Mouse (Mus musculus): ENCODE data around the gene Cend1. TPM values are rescaled to one million over a fixed set of nuclear protein-coding genes. Genes with fewer than 3 reads are reported as not detected.
A peak's percentile ranks its signal among the peaks of the same experiment; 100 is the strongest.
"Not testable (repeated sequence)": the region's sequence is repeated elsewhere in the genome, so short reads cannot be mapped to it uniquely, and the experiment has no call there.

Gene Cend1
- polyA plus RNA-seq, 1 experiment from 2014 or later: 1.6 TPM

DNA sequence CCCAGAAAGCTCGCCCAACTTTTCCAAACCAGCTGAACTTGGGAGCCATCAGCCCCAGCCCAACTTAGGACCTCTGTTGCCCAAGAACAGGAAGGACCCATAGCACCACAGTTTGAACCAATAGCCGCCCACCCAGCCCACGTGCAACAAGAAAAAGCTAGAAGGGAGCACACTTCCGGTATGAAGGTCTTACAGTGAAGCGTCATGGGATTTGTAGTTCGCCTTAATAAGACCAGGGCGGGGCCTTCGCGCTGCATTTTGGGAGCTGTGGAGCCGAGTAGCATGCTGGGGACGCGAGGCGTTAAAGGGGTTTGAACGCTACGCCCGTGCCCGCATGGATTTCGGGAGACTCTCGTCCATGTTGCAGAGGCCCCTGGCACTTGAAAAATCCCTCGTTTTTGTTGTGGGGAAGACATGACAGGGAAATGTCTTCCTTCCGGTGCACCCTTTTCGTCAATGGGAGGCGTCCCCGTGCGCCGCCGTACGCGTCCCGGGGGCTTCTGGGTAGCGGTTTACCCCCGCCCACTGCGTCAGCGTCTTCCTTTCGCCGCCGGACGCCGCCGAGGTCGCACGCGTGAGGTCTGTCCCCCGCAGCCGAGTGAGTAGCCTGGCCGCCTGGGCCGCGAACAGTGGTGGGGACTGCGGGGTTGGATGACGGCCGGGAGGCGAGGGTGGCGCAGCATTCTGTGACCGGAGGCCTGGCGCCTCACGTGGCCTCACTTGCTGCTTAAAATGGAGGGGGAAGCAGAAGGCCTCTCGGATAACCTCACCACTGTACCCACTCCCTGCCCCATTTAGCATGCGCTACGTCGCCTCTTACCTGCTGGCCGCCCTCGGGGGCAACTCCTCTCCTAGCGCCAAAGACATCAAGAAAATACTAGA, 18.1 kb upstream of the Cend1 start, which contains the start of gene Rplp2:
Gene Rplp2, plus strand, starts transcription at position 261 of the 882 bp plus-strand sequence.
- H3K9ac ChIP-seq (ENCODE audit: low read length): peak within 1 kb of the TSS; percentile 95
- peaks cover 40% of the 10 kb centered on the region for H3K36me3 ChIP-seq (ENCODE audit: control insufficient read depth, insufficient read depth, low read length)
- H3K4me2 ChIP-seq (ENCODE audit: low read length): peak within 1 kb of the TSS; percentile 91
- peaks cover 20 to 21% of the 10 kb centered on the region in 2 experiments for H3K4me1 ChIP-seq (ENCODE audit: control insufficient read depth in 2 of 2, insufficient read depth in 2 of 2, low read length in 2 of 2)
- H3K9me3 ChIP-seq (ENCODE audit: control insufficient read depth, low read length): no peaks in the 10 kb centered on the region
- under 1% methylated on average over 63 of the region's 63 CpGs for WGBS
- H3K27me3 ChIP-seq (ENCODE audit: control insufficient read depth, insufficient read depth, low read length): no peaks in the 10 kb centered on the region
- ATAC-seq (ENCODE audit: insufficient number of reproducible peaks, insufficient read depth, low FRiP score, low read depth): peak; percentile 86
- peak within 1 kb of the TSS; percentile 87 to 92 for H3K4me3 ChIP-seq (ENCODE audit: control insufficient read depth in 1 of 2, insufficient read depth in 1 of 2, low read depth in 1 of 2, low read length in 2 of 2)
- H3K27ac ChIP-seq (replicated peaks in 1 of 2; ENCODE audit: control insufficient read depth in 1 of 2, insufficient read depth in 1 of 2, low read depth in 2 of 2, low read length in 2 of 2): peak within 1 kb of the TSS; percentile 85 to 90

DNA sequence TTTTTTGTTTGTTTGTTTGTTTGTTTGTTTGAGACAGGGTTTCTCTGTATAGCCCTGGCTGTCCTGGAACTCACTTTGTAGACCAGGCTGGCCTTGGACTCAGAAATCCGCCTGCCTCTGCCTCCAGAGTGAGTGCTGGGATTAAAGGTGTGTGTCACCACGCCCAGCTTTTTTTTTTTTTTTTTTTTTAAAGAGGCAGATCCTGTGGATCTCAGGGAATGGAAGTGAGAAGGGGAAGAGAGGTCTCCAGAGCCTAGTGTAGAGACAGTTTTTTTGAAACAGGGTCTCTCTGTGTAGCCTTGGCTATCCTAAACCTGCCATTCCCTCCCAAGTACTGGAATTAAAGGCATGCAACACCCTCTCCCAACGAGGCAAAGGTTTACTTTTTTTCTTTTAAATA, 17.1 kb upstream of the Cend1 start:
- peaks cover 21 to 23% of the 10 kb centered on the region in 2 experiments for H3K4me1 ChIP-seq (ENCODE audit: control insufficient read depth in 2 of 2, insufficient read depth in 2 of 2, low read length in 2 of 2)
- not testable (repeated sequence) for H3K4me3 ChIP-seq (ENCODE audit: control insufficient read depth in 1 of 2, insufficient read depth in 1 of 2, low read depth in 1 of 2, low read length in 2 of 2); H3K27ac ChIP-seq (replicated peaks in 1 of 2; ENCODE audit: control insufficient read depth in 1 of 2, insufficient read depth in 1 of 2, low read depth in 2 of 2, low read length in 2 of 2)

DNA sequence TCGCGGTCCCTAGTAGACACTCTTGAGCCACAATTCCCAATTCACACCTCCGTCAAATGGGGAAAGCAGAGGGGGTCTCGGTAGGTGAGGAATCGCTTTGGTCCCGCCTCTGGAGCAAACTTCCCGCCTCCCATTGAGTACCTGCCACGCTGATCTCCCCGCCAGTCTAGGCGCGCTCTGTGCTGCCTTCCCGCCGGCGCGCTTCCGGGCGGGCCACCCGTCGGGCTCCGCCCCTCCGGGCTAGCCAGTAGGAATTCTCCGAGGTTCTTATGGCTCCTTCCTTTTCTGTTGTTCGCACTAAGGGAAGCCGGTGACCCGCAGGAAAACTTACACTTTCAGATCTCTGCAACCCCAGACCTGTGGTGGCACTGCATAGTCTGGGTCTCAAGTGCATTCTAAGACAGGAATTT, 14.5 kb upstream of the Cend1 start, which contains the start of gene Pidd1:
Gene Pidd1, minus strand, starts transcription at position 198 of the 410 bp plus-strand sequence.
- WGBS: under 1% methylated on average over 25 of the region's 25 CpGs
- Histone ChIP-seq H3K36me3 (ENCODE audit: control insufficient read depth, insufficient read depth, low read length) (peaks cover 27% of the 10 kb centered on the region), H3K4me1 (ENCODE audit: control insufficient read depth in 2 of 2, insufficient read depth in 2 of 2, low read length in 2 of 2) (peaks cover 25 to 26% of the 10 kb centered on the region in 2 experiments), H3K27ac (replicated peaks in 1 of 2; ENCODE audit: control insufficient read depth in 1 of 2, insufficient read depth in 1 of 2, low read depth in 2 of 2, low read length in 2 of 2) (peak within 1 kb of the TSS; percentile 46 to 80), H3K27me3 (ENCODE audit: control insufficient read depth, insufficient read depth, low read length) (no peaks in the 10 kb centered on the region), H3K9me3 (ENCODE audit: control insufficient read depth, low read length) (no peaks in the 10 kb centered on the region), H3K9ac (ENCODE audit: low read length) (peak within 1 kb of the TSS; percentile 77), H3K4me3 (ENCODE audit: control insufficient read depth in 1 of 2, insufficient read depth in 1 of 2, low read depth in 1 of 2, low read length in 2 of 2) (peak within 1 kb of the TSS; percentile 50 to 68), H3K4me2 (ENCODE audit: low read length) (peak within 1 kb of the TSS; percentile 96)
- 0 out of 2 replicates have a peak, but pooled peaks have one; percentile 24 for ATAC-seq (ENCODE audit: insufficient number of reproducible peaks, insufficient read depth, low FRiP score, low read depth)

More for the DNA sequence above, 17.1 kb upstream of the Cend1 start:
- 79% methylated on average over 3 of the region's 3 CpGs for WGBS
- not testable (repeated sequence) for H3K9ac ChIP-seq (ENCODE audit: low read length); ATAC-seq (ENCODE audit: insufficient number of reproducible peaks, insufficient read depth, low FRiP score, low read depth); H3K9me3 ChIP-seq (ENCODE audit: control insufficient read depth, low read length); H3K27me3 ChIP-seq (ENCODE audit: control insufficient read depth, insufficient read depth, low read length)
- H3K4me2 ChIP-seq (ENCODE audit: low read length): peak overlapping the region; percentile 91
- H3K36me3 ChIP-seq (ENCODE audit: control insufficient read depth, insufficient read depth, low read length): peaks cover 33% of the 10 kb centered on the region

DNA sequence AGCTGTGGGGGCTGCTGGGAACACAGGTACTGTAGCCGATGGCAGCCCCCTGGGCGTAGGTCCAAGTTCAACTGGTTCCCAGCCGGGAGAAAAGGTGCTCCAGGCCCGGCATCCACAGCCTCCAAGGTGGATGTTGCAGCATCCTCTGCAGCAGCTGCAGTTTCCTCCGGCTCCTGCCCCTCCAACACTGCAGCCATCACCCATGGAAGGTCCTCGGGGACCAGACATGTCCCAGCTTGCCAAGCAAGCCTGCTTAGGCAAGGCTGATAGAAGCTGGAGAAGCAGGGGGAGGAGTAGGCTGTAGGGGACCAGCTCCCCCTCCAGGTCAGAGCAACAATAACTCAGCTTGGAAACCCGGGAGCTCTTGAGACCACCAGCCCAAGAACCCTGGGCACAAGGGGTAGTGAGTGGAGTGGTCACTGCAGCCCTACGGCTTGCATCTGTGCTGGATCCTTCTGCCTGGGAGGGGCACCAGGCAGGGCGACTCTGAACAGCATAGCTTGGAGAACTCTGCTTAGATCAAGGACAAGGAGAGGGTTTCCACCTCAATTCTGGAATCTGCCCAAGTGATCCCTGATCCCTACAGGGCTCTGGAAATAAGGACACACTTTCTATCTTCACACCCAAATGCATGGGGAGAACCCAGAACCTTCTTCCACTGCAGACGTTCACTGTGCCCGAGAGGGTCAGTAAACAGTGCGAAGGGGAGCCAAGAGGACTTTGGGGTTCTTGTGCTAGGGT, 14.0 kb upstream of the Cend1 start:
- H3K4me3 ChIP-seq (ENCODE audit: control insufficient read depth in 1 of 2, insufficient read depth in 1 of 2, low read depth in 1 of 2, low read length in 2 of 2): peak overlapping the region; percentile 50 to 68
- no peaks in the 10 kb centered on the region for H3K27me3 ChIP-seq (ENCODE audit: control insufficient read depth, insufficient read depth, low read length)
- ATAC-seq (ENCODE audit: insufficient number of reproducible peaks, insufficient read depth, low FRiP score, low read depth): no peak
- peaks cover 20 to 21% of the 10 kb centered on the region in 2 experiments for H3K4me1 ChIP-seq (ENCODE audit: control insufficient read depth in 2 of 2, insufficient read depth in 2 of 2, low read length in 2 of 2)
- H3K27ac ChIP-seq (replicated peaks in 1 of 2; ENCODE audit: control insufficient read depth in 1 of 2, insufficient read depth in 1 of 2, low read depth in 2 of 2, low read length in 2 of 2): peak overlapping the region; percentile 34 to 41; a peak in 2 of 4 replicates
- WGBS: 21% methylated on average over 12 of the region's 12 CpGs
- H3K36me3 ChIP-seq (ENCODE audit: control insufficient read depth, insufficient read depth, low read length): peaks cover 28% of the 10 kb centered on the region
- H3K9ac ChIP-seq (ENCODE audit: low read length): peak overlapping the region; percentile 77
- H3K4me2 ChIP-seq (ENCODE audit: low read length): peak overlapping the region; percentile 96
- no peaks in the 10 kb centered on the region for H3K9me3 ChIP-seq (ENCODE audit: control insufficient read depth, low read length)

DNA sequence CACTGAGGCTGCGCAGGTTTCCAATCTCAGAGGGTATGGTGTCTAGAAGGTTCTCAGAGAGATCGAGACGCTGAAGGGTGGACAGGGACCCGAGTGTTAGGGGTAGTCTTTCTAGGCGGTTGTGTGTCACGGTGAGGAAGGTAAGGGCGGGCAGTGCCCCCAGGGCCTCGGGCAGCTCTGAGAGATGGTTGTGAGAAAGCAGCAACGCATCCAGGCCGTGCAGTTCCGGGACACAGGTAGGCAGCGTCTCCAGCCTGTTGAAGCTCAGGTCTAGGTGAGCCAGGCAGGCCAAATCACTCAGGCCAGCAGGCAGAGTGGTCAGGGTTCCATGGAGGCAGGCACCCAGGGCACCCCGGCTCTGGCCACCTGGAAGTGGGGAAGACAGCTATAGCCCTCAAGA, 12.9 kb upstream of the Cend1 start:
- Histone ChIP-seq H3K9me3 (ENCODE audit: control insufficient read depth, low read length) (no peaks in the 10 kb centered on the region), H3K27ac (replicated peaks in 1 of 2; ENCODE audit: control insufficient read depth in 1 of 2, insufficient read depth in 1 of 2, low read depth in 2 of 2, low read length in 2 of 2) (no peak overlapping the region), H3K4me2 (ENCODE audit: low read length) (no peak overlapping the region), H3K9ac (ENCODE audit: low read length) (no peak overlapping the region; the same call in 1 of the 2 replicates), H3K4me1 (ENCODE audit: control insufficient read depth in 2 of 2, insufficient read depth in 2 of 2, low read length in 2 of 2) (peaks cover 21% of the 10 kb centered on the region in 2 experiments), H3K27me3 (ENCODE audit: control insufficient read depth, insufficient read depth, low read length) (no peaks in the 10 kb centered on the region), H3K36me3 (ENCODE audit: control insufficient read depth, insufficient read depth, low read length) (peaks cover 32% of the 10 kb centered on the region), H3K4me3 (ENCODE audit: control insufficient read depth in 1 of 2, insufficient read depth in 1 of 2, low read depth in 1 of 2, low read length in 2 of 2) (no peak overlapping the region)
- WGBS: 92% methylated on average over 13 of the region's 13 CpGs
- ATAC-seq (ENCODE audit: insufficient number of reproducible peaks, insufficient read depth, low FRiP score, low read depth): no peak

DNA sequence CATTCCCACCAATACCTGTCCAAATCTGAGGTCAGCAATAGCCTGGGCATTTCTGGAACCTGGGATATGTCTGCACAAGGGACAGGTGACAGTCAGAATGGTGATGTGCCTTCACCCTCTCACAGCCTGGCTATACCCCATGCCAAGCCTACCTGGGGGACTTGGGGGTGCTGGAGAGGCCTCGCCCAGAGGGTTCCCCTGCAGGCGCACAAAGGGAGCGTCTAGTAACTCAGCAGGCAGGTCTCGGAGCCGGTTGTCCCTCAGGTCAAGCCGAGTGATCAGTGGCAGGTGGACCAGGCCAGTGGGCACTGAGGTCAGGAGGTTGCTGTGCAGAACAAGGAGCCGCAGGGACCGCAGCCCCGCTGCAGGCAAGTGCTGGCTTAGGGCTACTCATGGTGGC, 12.2 kb upstream of the Cend1 start:
- H3K4me3 ChIP-seq (ENCODE audit: control insufficient read depth in 1 of 2, insufficient read depth in 1 of 2, low read depth in 1 of 2, low read length in 2 of 2): no peak overlapping the region
- H3K9ac ChIP-seq (ENCODE audit: low read length): no peak overlapping the region
- ATAC-seq (ENCODE audit: insufficient number of reproducible peaks, insufficient read depth, low FRiP score, low read depth): no peak
- peaks cover 32% of the 10 kb centered on the region for H3K36me3 ChIP-seq (ENCODE audit: control insufficient read depth, insufficient read depth, low read length)
- no peaks in the 10 kb centered on the region for H3K9me3 ChIP-seq (ENCODE audit: control insufficient read depth, low read length)
- H3K4me2 ChIP-seq (ENCODE audit: low read length): no peak overlapping the region
- H3K27me3 ChIP-seq (ENCODE audit: control insufficient read depth, insufficient read depth, low read length): no peaks in the 10 kb centered on the region
- H3K27ac ChIP-seq (replicated peaks in 1 of 2; ENCODE audit: control insufficient read depth in 1 of 2, insufficient read depth in 1 of 2, low read depth in 2 of 2, low read length in 2 of 2): no peak overlapping the region
- H3K4me1 ChIP-seq (ENCODE audit: control insufficient read depth in 2 of 2, insufficient read depth in 2 of 2, low read length in 2 of 2): peaks cover 22 to 25% of the 10 kb centered on the region in 2 experiments
- WGBS: 95% methylated on average over 9 of the region's 9 CpGs

DNA sequence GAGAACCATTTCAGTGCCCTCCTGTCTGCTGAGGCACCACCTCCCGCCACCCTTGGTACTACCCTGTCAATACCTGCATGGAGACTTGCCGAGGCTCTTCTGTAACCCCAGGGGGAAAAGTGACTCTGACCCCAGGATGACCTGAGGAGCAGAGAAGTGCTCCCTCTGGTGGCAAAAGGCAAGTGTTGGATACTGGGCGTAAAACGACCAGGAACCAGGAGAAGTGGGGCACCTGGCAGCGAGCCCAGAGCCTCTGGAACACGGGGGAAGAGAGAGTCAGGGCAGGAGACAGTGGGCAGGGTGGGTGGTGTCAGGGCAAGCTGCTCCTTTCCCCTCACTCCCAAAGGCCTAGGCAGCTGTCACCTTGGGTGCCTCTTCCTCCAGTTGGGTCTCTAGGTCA, 11.3 kb upstream of the Cend1 start:
- H3K9me3 ChIP-seq (ENCODE audit: control insufficient read depth, low read length): no peaks in the 10 kb centered on the region
- no peak overlapping the region for H3K4me2 ChIP-seq (ENCODE audit: low read length)
- H3K27ac ChIP-seq (replicated peaks in 1 of 2; ENCODE audit: control insufficient read depth in 1 of 2, insufficient read depth in 1 of 2, low read depth in 2 of 2, low read length in 2 of 2): no peak overlapping the region
- H3K36me3 ChIP-seq (ENCODE audit: control insufficient read depth, insufficient read depth, low read length): peaks cover 32% of the 10 kb centered on the region
- H3K4me3 ChIP-seq (ENCODE audit: control insufficient read depth in 1 of 2, insufficient read depth in 1 of 2, low read depth in 1 of 2, low read length in 2 of 2): no peak overlapping the region
- H3K9ac ChIP-seq (ENCODE audit: low read length): no peak overlapping the region
- 17% methylated on average over 6 of the region's 6 CpGs for WGBS
- ATAC-seq (ENCODE audit: insufficient number of reproducible peaks, insufficient read depth, low FRiP score, low read depth): no peak
- H3K4me1 ChIP-seq (ENCODE audit: control insufficient read depth in 2 of 2, insufficient read depth in 2 of 2, low read length in 2 of 2): peaks cover 24 to 28% of the 10 kb centered on the region in 2 experiments
- H3K27me3 ChIP-seq (ENCODE audit: control insufficient read depth, insufficient read depth, low read length): no peaks in the 10 kb centered on the region
